Mouse (Mus musculus) layer of hippocampus, adult 9-10 months (tissue): Measurements from ENCODE around the gene Tigd4.
A peak's percentile ranks its signal among the peaks of the same experiment; 100 is the strongest.
"Not testable (repeated sequence)": the region's sequence is repeated elsewhere in the genome, so short reads cannot be mapped to it uniquely, and the experiment has no call there.

Source experiments
- DNase-seq: peaks from one replicate; pipeline ENCODE4 v3.0.0; 2022; ENCODE audit warnings: low spot score

Gene Tigd4

DNA sequence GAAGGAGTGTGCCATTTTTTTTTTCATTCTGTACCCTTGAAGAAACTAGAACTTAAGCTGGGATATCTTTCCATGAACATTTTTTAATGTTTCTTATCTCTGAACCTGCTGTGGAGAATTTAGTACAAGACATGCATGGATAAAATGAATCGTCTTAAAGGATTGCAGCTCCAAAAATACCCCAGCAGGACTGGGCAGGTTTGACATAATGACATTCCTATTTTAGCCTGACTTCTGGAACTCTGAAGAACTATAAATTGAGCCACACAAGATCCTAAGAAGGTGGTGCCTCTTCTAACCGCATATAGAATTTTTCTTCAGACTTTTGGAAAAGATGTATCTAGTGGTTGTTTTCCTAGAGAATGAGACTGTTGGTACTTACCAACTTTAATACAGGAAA, at the start of gene Tigd4:
TSS of gene Tigd4 (plus strand) at position 301 of the 400 bp plus-strand sequence.
- DNase-seq: no peak

DNA sequence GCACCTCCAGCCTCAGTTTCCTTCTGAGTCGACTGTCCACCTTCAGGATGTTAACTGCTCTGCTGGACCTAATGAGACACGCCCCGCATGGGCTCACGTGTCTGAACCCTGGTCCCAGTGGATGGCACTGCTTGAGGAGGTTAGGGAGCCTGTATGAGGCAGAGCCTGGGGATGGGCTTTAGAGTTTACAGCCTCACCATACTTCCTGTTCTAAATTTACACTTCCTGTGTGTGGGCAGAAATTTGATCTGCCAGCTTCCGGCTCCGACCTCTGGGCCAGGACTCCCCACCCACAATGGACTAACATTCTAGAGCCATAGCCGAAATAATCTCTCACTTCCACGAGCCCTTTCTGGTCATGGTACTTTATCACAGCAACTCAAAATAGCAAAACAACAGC, 46.2 kb upstream of the Tigd4 start:
- no peak for DNase-seq

DNA sequence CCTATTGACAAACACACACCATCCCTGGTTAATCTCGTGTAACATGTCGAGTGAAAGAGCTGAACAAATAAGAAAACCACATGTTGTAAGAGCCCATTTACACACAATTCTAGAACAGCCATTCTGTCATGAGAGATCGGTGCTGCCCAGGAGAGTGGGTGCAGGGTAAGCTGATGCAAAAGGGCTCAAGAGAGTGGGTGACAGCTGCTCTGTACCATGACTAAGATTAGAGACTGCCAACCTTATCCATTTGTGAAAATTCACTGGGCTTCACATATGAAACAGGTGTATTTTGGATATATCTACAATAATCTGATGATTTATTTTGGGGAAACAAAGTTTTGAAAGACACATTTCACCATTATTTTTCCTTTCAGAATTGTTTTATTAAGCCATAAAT, 37.6 kb upstream of the Tigd4 start:
- no peak for DNase-seq

GRCm38 (mm10) chr3:84558301-84558700, 35.1 kb upstream of the Tigd4 start:
- no peak for DNase-seq

GRCm38 (mm10) chr3:84562911-84563310, 30.5 kb upstream of the Tigd4 start:
- not testable (repeated sequence) for DNase-seq

DNA sequence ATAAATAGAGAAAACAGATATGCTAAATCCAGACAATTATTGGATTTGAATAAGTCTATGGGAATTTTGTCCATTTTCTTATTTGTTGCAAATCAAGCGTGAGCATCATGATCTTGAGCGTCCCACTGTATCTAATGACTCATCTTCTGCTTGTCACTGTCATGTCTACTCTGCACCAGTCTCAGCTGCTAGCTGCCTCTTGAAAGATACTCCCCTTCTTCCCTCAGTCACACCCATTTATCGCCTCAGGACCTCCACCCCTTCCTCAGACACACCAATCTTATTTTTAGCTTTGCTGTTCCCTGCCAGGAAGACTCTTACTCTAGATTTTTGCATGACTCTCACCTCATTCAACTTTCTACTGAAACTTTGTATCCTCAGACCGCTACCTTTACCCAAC, 30.0 kb upstream of the Tigd4 start:
- DNase-seq: no peak

DNA sequence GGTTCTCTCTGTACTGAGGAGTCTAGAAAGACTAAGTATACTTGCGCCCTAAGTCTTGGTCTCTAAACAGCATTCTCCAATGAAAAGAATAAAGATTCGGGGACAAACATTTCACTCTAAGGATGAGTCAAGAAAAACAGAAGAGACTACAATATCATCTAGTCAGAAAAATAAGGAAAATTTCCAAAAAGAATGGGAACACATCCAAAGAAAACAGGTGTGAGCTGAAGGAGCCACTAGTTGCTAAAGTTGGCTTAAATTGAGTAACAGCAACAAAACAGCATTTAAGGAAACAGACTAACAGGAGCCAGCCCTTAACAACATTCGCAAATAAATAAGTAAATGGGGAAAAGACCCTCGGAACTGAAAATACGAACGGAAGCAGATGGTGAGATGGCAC, 24.8 kb upstream of the Tigd4 start:
- peak; percentile 24 for DNase-seq

DNA sequence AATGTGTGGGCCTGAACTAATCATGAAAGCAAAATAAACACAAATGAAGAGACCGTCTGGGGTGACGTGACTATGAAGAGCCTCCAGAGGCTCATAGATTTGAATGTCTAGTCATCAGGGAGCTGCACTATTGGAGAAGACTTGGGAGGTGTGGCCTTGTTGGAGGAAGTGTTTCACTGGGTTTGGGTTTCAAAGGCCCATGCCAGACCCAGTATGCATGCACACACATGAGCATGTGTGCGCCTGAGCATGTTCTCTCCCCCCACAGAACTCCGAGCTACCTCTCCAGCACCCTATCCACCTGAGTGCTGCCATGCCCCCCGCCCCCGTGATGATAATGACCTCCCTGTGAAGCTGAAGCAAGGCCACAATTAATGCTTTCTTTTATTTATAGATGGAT, 23.8 kb upstream of the Tigd4 start:
- DNase-seq: no peak

GRCm38 (mm10) chr3:84570501-84570900, 22.9 kb upstream of the Tigd4 start:
- DNase-seq: no peak

GRCm38 (mm10) chr3:84580716-84581115, 12.7 kb upstream of the Tigd4 start:
- DNase-seq: no peak

GRCm38 (mm10) chr3:84581696-84582022, 11.7 kb upstream of the Tigd4 start:
- DNase-seq: no peak

- peak; percentile 87 for DNase-seq
Observed at GRCm38 (mm10) chr3:84582023-84582912, 11.1 kb upstream of the Tigd4 start, which contains the start of gene Arfip1. Arfip1 (minus strand) TSS chr3:84582625.

DNA sequence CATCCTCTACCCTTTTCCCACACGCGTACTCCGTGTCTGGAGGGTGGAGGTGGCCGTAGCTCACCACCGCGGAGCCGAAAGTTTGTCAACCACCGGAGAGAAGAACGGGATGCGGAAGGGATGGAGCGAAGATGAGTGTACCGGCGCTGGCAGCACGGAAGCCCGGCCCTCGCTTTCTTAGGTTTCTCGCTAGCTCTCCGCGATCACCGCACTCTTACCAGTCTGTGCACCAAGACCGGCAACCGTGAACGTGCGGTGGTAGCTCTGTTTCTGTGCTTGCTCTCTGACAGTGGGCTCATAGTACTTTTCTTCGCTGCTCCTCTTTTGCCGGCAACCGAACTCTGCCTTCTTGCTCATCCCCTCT, 10.5 kb upstream of the Tigd4 start:
- no peak for DNase-seq

GRCm38 (mm10) chr3:84586736-84587135, 6.6 kb upstream of the Tigd4 start:
- DNase-seq: no peak

GRCm38 (mm10) chr3:84594894-84595676, 1.7 kb downstream of the Tigd4 start:
- peak; percentile 22 for DNase-seq

- DNase-seq: no peak
Observed at GRCm38 (mm10) chr3:84595677-84596234, 2.4 kb downstream of the Tigd4 start.

DNA sequence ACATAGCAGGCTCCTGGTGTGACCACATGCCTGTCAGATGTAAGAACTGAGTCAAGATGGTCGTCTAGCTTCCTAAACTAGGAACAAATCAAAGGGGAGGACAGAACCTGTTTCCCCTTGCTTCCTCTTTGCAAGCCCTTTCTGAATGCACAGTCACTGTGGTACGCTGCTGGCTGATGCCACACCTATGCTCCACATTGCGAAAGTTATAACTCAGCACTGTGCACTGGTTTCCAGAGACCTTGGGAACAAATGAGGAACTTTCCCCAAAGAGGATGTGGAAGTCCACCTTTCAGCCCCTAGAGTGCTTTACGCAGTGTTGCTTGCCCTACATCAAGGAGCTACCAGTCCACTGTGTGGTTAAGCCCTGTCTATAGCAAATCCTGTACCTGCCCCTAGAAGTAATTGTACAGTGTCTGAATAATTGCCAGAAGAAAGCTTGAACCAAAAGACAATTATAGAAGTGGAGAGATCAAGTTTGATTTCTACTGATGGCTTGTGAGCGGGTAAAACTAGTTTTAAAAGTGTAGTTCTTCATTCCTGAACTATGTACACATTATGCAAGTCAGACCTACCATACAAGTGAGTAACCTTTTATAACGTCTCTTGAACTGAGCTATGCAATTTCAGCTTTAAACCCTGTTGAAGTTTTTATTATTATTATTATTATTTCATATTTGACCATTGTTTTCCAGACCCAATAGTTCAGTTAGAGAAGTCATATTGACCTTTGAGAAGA, 4.8 kb downstream of the Tigd4 start:
- DNase-seq: no peak

DNA sequence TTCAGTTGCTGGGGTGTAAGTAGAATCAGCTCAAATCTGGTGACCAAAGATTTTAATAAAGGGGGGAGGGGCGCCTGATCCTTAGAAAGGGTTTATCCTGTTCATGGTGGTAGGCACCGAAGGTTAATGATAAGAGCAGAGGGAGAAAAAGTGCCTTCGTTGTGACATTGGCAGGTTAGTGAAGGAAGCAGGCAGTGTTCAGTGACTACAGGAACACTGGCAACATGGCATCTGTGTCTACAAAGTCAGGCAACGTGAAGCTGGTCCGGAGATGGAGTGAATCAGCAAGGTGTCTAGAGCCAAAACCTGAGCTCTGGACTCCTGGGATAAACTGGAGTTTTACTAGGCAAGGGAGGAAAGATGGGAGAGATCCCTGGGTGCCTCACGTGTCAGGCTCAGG, 5.4 kb downstream of the Tigd4 start:
- no peak for DNase-seq

DNA sequence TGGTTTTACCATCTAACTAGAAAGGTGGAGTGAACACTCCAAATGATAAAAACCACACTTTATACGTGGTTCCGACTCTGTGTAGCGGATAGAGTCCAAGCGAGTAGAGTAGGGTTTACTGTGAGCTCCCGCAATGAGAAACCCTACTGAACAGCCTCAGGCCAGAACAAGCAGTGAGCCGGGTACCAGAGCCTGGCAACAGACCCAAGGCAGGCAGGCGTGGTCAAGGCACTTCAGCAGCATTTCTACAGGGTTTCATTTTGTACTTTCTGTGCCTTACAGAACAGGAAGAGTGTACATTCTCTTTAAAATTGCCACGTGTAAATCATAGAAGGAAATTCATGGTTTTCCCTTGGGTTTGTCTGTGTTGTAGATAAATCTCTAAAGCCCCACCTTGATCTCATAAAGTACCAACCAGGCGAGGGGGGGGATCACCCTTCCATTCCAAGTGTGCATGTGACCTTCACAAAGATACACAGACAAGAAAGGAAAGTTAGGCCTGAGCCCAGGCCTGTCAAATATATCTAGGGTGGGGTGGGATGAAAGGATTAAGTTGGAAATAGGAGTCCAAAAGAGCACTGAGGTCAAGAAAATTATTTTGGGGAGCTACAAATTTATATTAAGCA, 8.6 kb downstream of the Tigd4 start:
- DNase-seq: no peak

GRCm38 (mm10) chr3:84602759-84603158, 9.4 kb downstream of the Tigd4 start:
- no peak for DNase-seq

- DNase-seq: no peak
Observed at GRCm38 (mm10) chr3:84603212-84603611, 9.8 kb downstream of the Tigd4 start.

- no peak for DNase-seq
Observed at GRCm38 (mm10) chr3:84610183-84610710, 16.9 kb downstream of the Tigd4 start.
